Mouse (Mus musculus) CH12.LX (cell line): Measurements from ENCODE around the gene March6. TPM values are rescaled to one million over a fixed set of nuclear protein-coding genes. Genes with fewer than 3 reads are reported as not detected.

Source experiments
- DNase-seq: peaks from one replicate; pipeline ENCODE4 v3.0.0-alpha.2; 2013; ENCODE audit errors: extremely low read depth
- H3K27ac ChIP-seq: 2 replicates; pipeline ENCODE4 v1.5.1; 2012; ENCODE audit warnings: low read depth, mild to moderate bottlenecking, control low read depth, moderate library complexity; ENCODE audit not compliant: insufficient read depth
- H3K27me3 ChIP-seq: replicated peaks from 2 replicates; pipeline ENCODE3; 2012; ENCODE audit warnings: inconsistent platforms
- H3K36me3 ChIP-seq, 2 experiments: replicated peaks in 1 of 2; 2 replicates each; pipeline versions ENCODE3 to v1.6.1; 2012; ENCODE audit warnings: inconsistent platforms in 1 of 2, low read length in 1 of 2, mild to moderate bottlenecking in 1 of 2, mixed read lengths in 1 of 2, moderate library complexity in 1 of 2; ENCODE audit not compliant: control insufficient read depth in 1 of 2, insufficient read depth in 1 of 2
- H3K4me1 ChIP-seq, 2 experiments: 2 replicates each; pipeline ENCODE4 v1.6.1; 2012; ENCODE audit warnings: inconsistent platforms in 1 of 2, moderate library complexity in 1 of 2; ENCODE audit not compliant: insufficient read depth in 2 of 2, control insufficient read depth in 1 of 2
- H3K4me2 ChIP-seq: 2 replicates; pipeline ENCODE4 v1.6.1; 2012; ENCODE audit warnings: low read depth, mild to moderate bottlenecking, control low read depth; ENCODE audit not compliant: poor library complexity, insufficient read depth, severe bottlenecking
- H3K4me3 ChIP-seq, 3 experiments: fragments of 150-350 bp in 1 of 3; sonication (generic) in 1 of 3; replicated peaks in 1 of 3; 2 replicates each; pipeline versions ENCODE3 to v1.5.1; 2011 to 2012; ENCODE audit warnings: low read depth in 2 of 3, low read length in 2 of 3, mild to moderate bottlenecking in 2 of 3, moderate library complexity in 2 of 3, control low read depth in 1 of 3, improper control_type of control experiment in 1 of 3, inconsistent platforms in 1 of 3, mixed read lengths in 1 of 3; ENCODE audit not compliant: poor library complexity in 1 of 3
- H3K79me2 ChIP-seq: replicated peaks from 2 replicates; pipeline ENCODE4 v1.6.1; 2012; ENCODE audit warnings: mild to moderate bottlenecking, moderate library complexity; ENCODE audit not compliant: control insufficient read depth, poor library complexity, insufficient read depth, severe bottlenecking; ENCODE audit errors: extremely low read depth
- H3K9ac ChIP-seq: 2 replicates; pipeline ENCODE4 v1.6.1; 2012; ENCODE audit warnings: low read depth, mild to moderate bottlenecking, control low read depth, moderate library complexity; ENCODE audit not compliant: insufficient read depth
- H3K9me3 ChIP-seq: replicated peaks from 2 replicates; pipeline ENCODE3; 2012; ENCODE audit warnings: low read length, inconsistent platforms, mixed read lengths
- BHLHE40 ChIP-seq: IDR thresholded peaks from 2 replicates; pipeline ENCODE4 v1.6.1; 2011; ENCODE audit warnings: mild to moderate bottlenecking, low read depth, low read length, improper control_type of control experiment
- CHD1 ChIP-seq: IDR thresholded peaks from 2 replicates; pipeline ENCODE4 v1.6.1; 2012; ENCODE audit warnings: low read depth, low read length, improper control_type of control experiment, inconsistent platforms
- E2F4 ChIP-seq: IDR thresholded peaks from 2 replicates; pipeline ENCODE4 v1.6.1; 2011; ENCODE audit warnings: low read depth, low read length, improper control_type of control experiment; ENCODE audit not compliant: insufficient replicate concordance
- ELF1 ChIP-seq: IDR thresholded peaks from 2 replicates; pipeline ENCODE4 v1.6.1; 2014; ENCODE audit warnings: low read depth, mild to moderate bottlenecking, inconsistent platforms, low read length, improper control_type of control experiment
- EP300 ChIP-seq: IDR thresholded peaks from 2 replicates; pipeline ENCODE4 v1.6.1; 2011; ENCODE audit warnings: low read length, improper control_type of control experiment
- ETS1 ChIP-seq: conservative IDR thresholded peaks from 2 replicates; pipeline ENCODE4 v1.6.1; 2012; ENCODE audit warnings: low read depth, mild to moderate bottlenecking, inconsistent platforms, low read length, improper control_type of control experiment, moderate library complexity
- HCFC1 ChIP-seq: IDR thresholded peaks from 2 replicates; pipeline ENCODE4 v1.6.1; 2012; ENCODE audit warnings: low read depth, mild to moderate bottlenecking, inconsistent platforms, low read length, improper control_type of control experiment
- IRF4 ChIP-seq: IDR thresholded peaks from 2 replicates; pipeline ENCODE4 v1.6.1; 2014; ENCODE audit warnings: low read depth, mild to moderate bottlenecking, inconsistent platforms, low read length, improper control_type of control experiment
- KAT2A ChIP-seq: IDR thresholded peaks from 2 replicates; pipeline ENCODE4 v1.6.1; 2012; ENCODE audit warnings: low read length, improper control_type of control experiment, inconsistent platforms; ENCODE audit not compliant: insufficient replicate concordance
- MAX ChIP-seq: IDR thresholded peaks from 2 replicates; pipeline ENCODE4 v1.6.1; 2011; ENCODE audit warnings: low read length, improper control_type of control experiment
- MEF2A ChIP-seq: IDR thresholded peaks from 2 replicates; pipeline ENCODE4 v1.6.1; 2014; ENCODE audit warnings: low read depth, mild to moderate bottlenecking, inconsistent platforms, low read length, improper control_type of control experiment, borderline replicate concordance
- MXI1 ChIP-seq: IDR thresholded peaks from 2 replicates; pipeline ENCODE4 v1.6.1; 2011; ENCODE audit warnings: mild to moderate bottlenecking, low read depth, low read length, improper control_type of control experiment
- MYC ChIP-seq: IDR thresholded peaks from 2 replicates; pipeline ENCODE4 v1.6.1; 2011; ENCODE audit warnings: low read depth, mild to moderate bottlenecking, improper control_type of control experiment, low read length
- NELFE ChIP-seq: IDR thresholded peaks from 2 replicates; pipeline ENCODE4 v1.6.1; 2011; ENCODE audit warnings: low read depth, low read length, improper control_type of control experiment
- PAX5 ChIP-seq: IDR thresholded peaks from 2 replicates; pipeline ENCODE4 v1.6.1; 2012; ENCODE audit warnings: low read length, inconsistent platforms, mixed read lengths
- POLR2A ChIP-seq: IDR thresholded peaks from 2 replicates; pipeline ENCODE4 v1.6.1; 2011; ENCODE audit warnings: low read depth, mild to moderate bottlenecking, improper control_type of control experiment, low read length
- POLR2AphosphoS2 ChIP-seq: IDR thresholded peaks from 2 replicates; pipeline ENCODE4 v1.6.1; 2011; ENCODE audit warnings: low read depth, low read length, improper control_type of control experiment
- RAD21 ChIP-seq: IDR thresholded peaks from 2 replicates; pipeline ENCODE4 v1.6.1; 2011; ENCODE audit warnings: low read depth, mild to moderate bottlenecking, low read length, improper control_type of control experiment, moderate library complexity
- RCOR1 ChIP-seq: conservative IDR thresholded peaks from 2 replicates; pipeline ENCODE4 v1.6.1; 2012; ENCODE audit warnings: low read depth, mild to moderate bottlenecking, inconsistent platforms, low read length, improper control_type of control experiment
- SIN3A ChIP-seq: IDR thresholded peaks from 2 replicates; pipeline ENCODE4 v1.6.1; 2012; ENCODE audit warnings: low read length, improper control_type of control experiment, inconsistent platforms
- SMC3 ChIP-seq: IDR thresholded peaks from 2 replicates; pipeline ENCODE4 v1.6.1; 2011; ENCODE audit warnings: low read depth, low read length, improper control_type of control experiment
- TCF12 ChIP-seq: IDR thresholded peaks from 2 replicates; pipeline ENCODE4 v1.6.1; 2014; ENCODE audit warnings: low read depth, mild to moderate bottlenecking, inconsistent platforms, low read length, improper control_type of control experiment
- UBTF ChIP-seq: IDR thresholded peaks from 2 replicates; pipeline ENCODE4 v1.6.1; 2012; ENCODE audit warnings: low read depth, mild to moderate bottlenecking, inconsistent platforms, low read length, improper control_type of control experiment, moderate library complexity
- USF1 ChIP-seq: IDR thresholded peaks from 2 replicates; pipeline ENCODE4 v1.6.1; 2014; ENCODE audit warnings: low read depth, mild to moderate bottlenecking, inconsistent platforms, low read length, improper control_type of control experiment
- USF2 ChIP-seq: conservative IDR thresholded peaks from 2 replicates; pipeline ENCODE4 v1.6.1; 2011; ENCODE audit warnings: low read depth, low read length, improper control_type of control experiment
- ZC3H11A ChIP-seq: IDR thresholded peaks from 2 replicates; pipeline ENCODE4 v1.6.1; 2012; ENCODE audit warnings: low read depth, mild to moderate bottlenecking, inconsistent platforms, low read length, improper control_type of control experiment
- ZKSCAN1 ChIP-seq: IDR thresholded peaks from 2 replicates; pipeline ENCODE4 v1.6.1; 2012; ENCODE audit warnings: low read depth, inconsistent platforms, low read length, improper control_type of control experiment, borderline replicate concordance
- ZMIZ1 ChIP-seq: IDR thresholded peaks from 2 replicates; pipeline ENCODE4 v1.6.1; 2012; ENCODE audit warnings: low read depth, mild to moderate bottlenecking, inconsistent platforms, low read length, improper control_type of control experiment
- ZNF384 ChIP-seq: IDR thresholded peaks from 2 replicates; pipeline ENCODE4 v1.6.1; 2012; ENCODE audit warnings: low read depth, low read length, improper control_type of control experiment, inconsistent platforms
- dilution Hi-C: fragments of 300-500 bp; cut with MboI; formaldehyde crosslinking; loops from 2 replicates; pipeline ENCODE4 v1.14.3; 2020; ENCODE audit warnings: low sequenced_read_pairs; ENCODE audit not compliant: extremely low pct_unique_long_range_greater_than_20kb, extremely low pct_ligation_motif_present
- in situ Hi-C: fragments of 300-500 bp; cut with MboI; formaldehyde crosslinking; loops from 3 replicates; pipeline ENCODE4 v1.14.3; 2019; ENCODE audit warnings: low sequenced_read_pairs, low pct_ligation_motif_present, low pct_unique_long_range_greater_than_20kb, mixed read lengths
- polyA plus RNA-seq: library from polyadenylated mRNA; unstranded; fragments of >175 nt; gene quantifications from 2 replicates; pipeline ENCODE4 v1.2.1, GENCODE M21; 2012; ENCODE audit warnings: low read depth; ENCODE audit not compliant: insufficient read length
- total RNA-seq, 2 experiments: library from RNA; depleted of rRNA; stranded (reverse); fragments of 300-350 nt in 1 of 2; fragments of >200 nt in 1 of 2; gene quantifications; 2 replicates each; pipeline ENCODE4 v1.2.3; 2012 to 2014

March6 gene
- total and polyA plus RNA-seq, 3 experiments, result 18.3 to 41.4 (median 29.1) TPM

DNA sequence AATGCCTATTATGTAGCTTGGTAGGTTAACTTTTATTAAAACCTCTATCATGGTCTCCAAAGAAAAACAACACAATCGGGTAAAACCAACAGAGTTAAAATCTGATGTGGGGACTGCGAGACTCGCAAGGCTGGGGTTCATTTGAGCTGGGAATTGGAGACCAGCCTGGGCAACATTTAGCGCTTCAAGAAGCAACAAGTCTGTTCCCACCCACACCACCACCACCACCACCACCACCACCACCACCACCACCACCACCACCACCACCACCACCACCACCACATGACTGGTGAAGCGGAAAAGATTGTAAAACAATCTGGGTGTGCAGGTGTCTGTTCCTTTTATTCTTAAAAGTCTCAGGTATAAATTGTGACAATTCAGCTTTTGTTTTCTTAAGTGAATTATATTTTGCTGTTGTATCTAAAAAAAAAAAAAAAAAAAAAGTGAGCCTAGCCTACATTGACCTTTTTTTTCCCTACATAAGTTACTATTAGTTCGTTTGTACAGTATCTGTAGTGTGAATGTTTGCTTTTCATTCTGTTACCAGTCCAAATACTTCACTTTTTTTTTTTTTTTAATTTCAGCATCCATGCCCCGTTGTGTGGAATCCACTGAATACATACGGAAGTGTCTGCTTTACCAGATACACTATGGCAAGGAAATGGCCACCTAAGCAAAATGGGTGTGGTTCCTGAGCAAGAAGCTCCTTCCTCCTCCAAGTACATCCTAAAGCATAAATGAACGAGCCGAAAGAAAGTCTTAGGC, 76.6 kb downstream of the March6 start:
- DNase-seq, result no peak
- Histone ChIP-seq H3K4me3 (peak overlapping the region in 2 of 3 experiments; percentile 64 to 70), H3K4me2 (peak overlapping the region; percentile 59; the same call in 1 of the 2 replicates), H3K9ac (peak overlapping the region; percentile 60; the same call in 1 of the 2 replicates), H3K27me3 (no peaks in the 10 kb centered on the region), H3K27ac (no peak overlapping the region), H3K36me3 (peaks cover 19 to 37% of the 10 kb centered on the region in 2 experiments), H3K4me1 (peaks cover 0 to 23% of the 10 kb centered on the region in 2 experiments; a peak in 2 of 4 replicates), H3K9me3 (no peaks in the 10 kb centered on the region), H3K79me2 (no peaks in the 10 kb centered on the region)
- dilution Hi-C loops (no loop called here), in situ Hi-C loops (no loop called here)
- no peak for TF ChIP-seq NELFE
- TF ChIP-seq POLR2AphosphoS2, result no peak

DNA sequence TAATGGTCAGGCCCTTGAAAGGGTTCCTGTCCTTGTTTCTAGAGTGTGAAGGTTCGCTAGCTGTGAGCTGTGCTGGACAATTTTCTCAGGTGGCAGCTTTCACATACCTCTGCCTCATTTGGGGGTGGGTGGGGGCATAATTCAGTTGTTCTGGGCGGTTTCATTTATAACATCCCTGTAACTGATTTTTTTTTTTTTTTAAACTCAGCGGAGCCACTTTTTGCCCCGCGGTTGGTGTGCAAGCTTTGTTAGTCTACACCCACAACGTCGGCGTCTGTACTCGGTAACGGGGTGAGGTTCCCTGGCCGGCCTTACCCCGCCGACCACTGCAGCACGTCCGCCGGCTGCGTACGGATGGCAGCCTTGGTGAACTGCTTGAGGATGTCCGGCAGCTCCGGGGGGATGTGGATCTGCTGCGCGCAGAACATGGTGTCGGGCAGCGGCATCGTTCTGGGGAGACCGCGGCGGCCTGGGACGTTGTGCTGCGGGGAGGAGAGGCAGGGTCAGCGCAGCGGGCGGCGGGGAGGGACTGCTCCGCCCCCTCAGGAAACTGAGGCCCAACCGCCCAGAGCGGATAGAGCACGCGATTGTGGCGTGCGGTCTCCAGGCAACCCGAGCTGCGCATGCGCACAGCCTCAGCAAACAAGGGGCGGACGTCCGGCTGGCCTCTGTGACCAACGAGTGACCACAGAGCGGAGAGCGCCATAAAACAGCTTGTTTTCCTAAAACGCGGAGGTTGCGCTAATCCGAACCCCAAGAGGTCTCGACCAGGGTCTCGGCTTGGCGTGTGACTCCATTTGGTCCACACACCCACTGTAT, 77.5 kb downstream of the March6 start, which contains the start of gene Ropn1l:
TSS of gene Ropn1l (minus strand) at position 640 of the 819 bp plus-strand sequence.
- in situ Hi-C loops (no loop called here), dilution Hi-C loops (no loop called here)
- H3K9me3 ChIP-seq, result no peaks in the 10 kb centered on the region
- peaks cover 0 to 23% of the 10 kb centered on the region in 2 experiments; a peak in 2 of 4 replicates for H3K4me1 ChIP-seq
- H3K9ac ChIP-seq, result peak within 1 kb of the TSS; percentile 60
- DNase-seq, result peak; percentile 90
- H3K4me3 ChIP-seq, result peak within 1 kb of the TSS; percentile 64 to 86 (median 70)
- no peaks in the 10 kb centered on the region for H3K79me2 ChIP-seq
- H3K27me3 ChIP-seq, result no peaks in the 10 kb centered on the region
- H3K4me2 ChIP-seq, result peak within 1 kb of the TSS; percentile 75
- peaks cover 10 to 27% of the 10 kb centered on the region in 2 experiments for H3K36me3 ChIP-seq
- peak within 1 kb of the TSS; percentile 44 for H3K27ac ChIP-seq
- peak; percentile 44; the same call in 1 of the 2 replicates for TF ChIP-seq IRF4
- TF ChIP-seq MYC, result peak; percentile 62; the same call in 1 of the 2 replicates
- TF ChIP-seq PAX5, result no peak
- no peak for TF ChIP-seq SMC3
- TF ChIP-seq MEF2A, result peak; percentile 58; the same call in 1 of the 2 replicates
- no peak for TF ChIP-seq ZC3H11A
- no peak for TF ChIP-seq RCOR1
- TF ChIP-seq TCF12, result peak; percentile 72
- peak; percentile 51; the same call in 1 of the 2 replicates for TF ChIP-seq UBTF
- no peak for TF ChIP-seq KAT2A
- 0 out of 2 replicates have a peak, but pooled peaks have one; percentile 2 for TF ChIP-seq EP300
- TF ChIP-seq HCFC1, result peak; percentile 72
- TF ChIP-seq POLR2A, result peak; percentile 70
- no peak for TF ChIP-seq ZMIZ1
- peak; percentile 99 for TF ChIP-seq MXI1
- TF ChIP-seq POLR2AphosphoS2, result no peak
- TF ChIP-seq SIN3A, result peak; percentile 93
- peak; percentile 98 for TF ChIP-seq BHLHE40
- peak; percentile 46 for TF ChIP-seq ETS1
- TF ChIP-seq E2F4, result no peak
- TF ChIP-seq USF2, result no peak
- TF ChIP-seq CHD1, result no peak
- TF ChIP-seq MAX, result no peak; the same call in 1 of the 2 replicates
- no peak for TF ChIP-seq ZKSCAN1
- TF ChIP-seq USF1, result no peak
- peak; percentile 87 for TF ChIP-seq ELF1
- TF ChIP-seq ZNF384, result peak; percentile 63; the same call in 1 of the 2 replicates
- no peak for TF ChIP-seq RAD21
